Comparison of ENCODE assay signal across 8 mouse cellular contexts in genomic region chr11:98951026-98951906, GRCm38 (mm10). TPM values are rescaled to one million over a fixed set of nuclear protein-coding genes. Genes with fewer than 3 reads are reported as not detected.
DNase-seq lines count a peak whose midpoint lies in the region; ATAC-seq and TF ChIP-seq lines count a peak whose summit lies in the region.

No protein-coding gene starts in this region.

- H3K4me3 ChIP-seq in embryonic fibroblast, embryonic 13.5 days (ENCODE audit: insufficient read depth, low read length), result no peak overlapping the region
- H3K4me3 ChIP-seq in heart, embryonic 16.5 days (ENCODE audit: low read length), result peak overlapping the region; percentile 22; the same call in 1 of the 2 replicates
- H3K4me3 ChIP-seq in midbrain, embryonic 12.5 days, result no peak overlapping the region

- peak overlapping the region; percentile 71 for H3K9ac ChIP-seq in heart, embryonic 16.5 days (ENCODE audit: low read length)
- H3K9ac ChIP-seq in midbrain, embryonic 12.5 days (replicated peaks), result 0 out of 2 replicates have a peak overlapping the region, but pooled peaks have one; percentile 15

- peak overlapping the region; percentile 58 for H3K4me2 ChIP-seq in heart, embryonic 16.5 days (ENCODE audit: low read depth, low read length)
- no peak overlapping the region for H3K4me2 ChIP-seq in midbrain, embryonic 12.5 days (replicated peaks)

- H3K4me1 ChIP-seq in embryonic fibroblast, embryonic 13.5 days (ENCODE audit: control insufficient read depth, insufficient read depth, low read length), result peaks cover 28% of the 10 kb centered on the region
- peaks cover 89% of the 10 kb centered on the region for H3K4me1 ChIP-seq in heart, embryonic 16.5 days (ENCODE audit: control insufficient read depth, insufficient read depth, low read length)
- peaks cover 42% of the 10 kb centered on the region for H3K4me1 ChIP-seq in midbrain, embryonic 12.5 days

- peak; percentile 73 for ATAC-seq in heart, embryonic 16.5 days (replicated peaks; ENCODE audit: extremely low read depth, insufficient read depth, low FRiP score)
- ATAC-seq in midbrain, embryonic 12.5 days (ENCODE audit: low FRiP score, low read depth), result no peak
- ATAC-seq in activated CD4-positive, CD25-positive, alpha-beta regulatory T cell, adult 4 months, result no peak

- H3K36me3 ChIP-seq in heart, embryonic 16.5 days (ENCODE audit: control insufficient read depth, insufficient read depth), result no peaks in the 10 kb centered on the region
- no peaks in the 10 kb centered on the region for H3K36me3 ChIP-seq in midbrain, embryonic 12.5 days

- TF ChIP-seq CTCF in embryonic fibroblast, embryonic 13.5 days (IDR thresholded peaks at IDR 0.05; ENCODE audit: borderline replicate concordance, insufficient read depth, low read length), result no peak

- DNase-seq in urinary bladder, postnatal 10 days (ENCODE audit: low spot score), result peak; percentile 51
- no peak for DNase-seq in urinary bladder, postnatal 25 days (ENCODE audit: low spot score)
- peak; percentile 93 for DNase-seq in kidney, postnatal 10 days
- no peak for DNase-seq in natural killer cell, adult 2 months (ENCODE audit: low spot score in 2 of 2)

- H3K27me3 ChIP-seq in heart, embryonic 16.5 days (ENCODE audit: control insufficient read depth, insufficient read depth, low read length), result no peaks in the 10 kb centered on the region
- no peaks in the 10 kb centered on the region for H3K27me3 ChIP-seq in midbrain, embryonic 12.5 days

- TF ChIP-seq POLR2A in embryonic fibroblast, embryonic 13.5 days (IDR thresholded peaks at IDR 0.05; ENCODE audit: low read depth, low read length), result peak; percentile 61; the same call in 1 of the 2 replicates

- H3K9me3 ChIP-seq in heart, embryonic 16.5 days (replicated peaks; ENCODE audit: control insufficient read depth, low read length), result no peaks in the 10 kb centered on the region
- H3K9me3 ChIP-seq in midbrain, embryonic 12.5 days, result no peaks in the 10 kb centered on the region

- H3K27ac ChIP-seq in embryonic fibroblast, embryonic 13.5 days (ENCODE audit: insufficient read depth, low read length), result peak overlapping the region; percentile 62
- peak overlapping the region; percentile 97 for H3K27ac ChIP-seq in heart, embryonic 16.5 days (ENCODE audit: low read length)
- no peak overlapping the region for H3K27ac ChIP-seq in midbrain, embryonic 12.5 days (replicated peaks)

- 37% methylated on average over 15 of the region's 16 CpGs for WGBS in heart, embryonic 16.5 days
- 75% methylated on average over 16 of the region's 16 CpGs for WGBS in midbrain, embryonic 12.5 days

RNA-seq across cellular contexts. Expression of gene Rara, which starts 23.6 kb away (rescaled TPM):
- polyA plus RNA-seq in embryonic fibroblast, embryonic 13.5 days (2011; ENCODE audit: insufficient read length, low read depth, missing spikeins), result 26.8 and 28.2 TPM in 2 replicates
- 28.2 and 28.6 TPM in 2 replicates for polyA plus RNA-seq in heart, embryonic 16.5 days (2015; fragmentation: Nextera tagmentation; extraction: Ambion mirVana)
- polyA plus RNA-seq in midbrain, embryonic 12.5 days (2016; fragmentation: Nextera tagmentation; extraction: Ambion mirVana), result 15.5 and 17.3 TPM in 2 replicates
- 10 to 100 TPM in 1 of 2 experiments, 1 to 10 TPM in 1; 9.0 to 13.7 TPM for polyA plus RNA-seq in activated CD4-positive, CD25-positive, alpha-beta regulatory T cell, adult 4 months (2017; shearing (Covaris generic))

RNA-seq across cellular contexts. Expression of gene Gjd3, which starts 31.6 kb away (rescaled TPM):
- not detected in 2 replicates for polyA plus RNA-seq in embryonic fibroblast, embryonic 13.5 days (2011; ENCODE audit: insufficient read length, low read depth, missing spikeins)
- polyA plus RNA-seq in heart, embryonic 16.5 days (2015; fragmentation: Nextera tagmentation; extraction: Ambion mirVana), result 4.1 and 4.5 TPM in 2 replicates
- polyA plus RNA-seq in midbrain, embryonic 12.5 days (2016; fragmentation: Nextera tagmentation; extraction: Ambion mirVana), result 0.67 and 0.80 TPM in 2 replicates
- polyA plus RNA-seq in activated CD4-positive, CD25-positive, alpha-beta regulatory T cell, adult 4 months (2017; shearing (Covaris generic)), result under 1 TPM in 1 of 2 experiments, not detected in 1; 0.41 TPM

RNA-seq across cellular contexts. Expression of gene Cdc6, which starts 43.7 kb away (rescaled TPM):
- 7.4 and 11.8 TPM in 2 replicates for polyA plus RNA-seq in embryonic fibroblast, embryonic 13.5 days (2011; ENCODE audit: insufficient read length, low read depth, missing spikeins)
- 18.6 and 23.0 TPM in 2 replicates for polyA plus RNA-seq in heart, embryonic 16.5 days (2015; fragmentation: Nextera tagmentation; extraction: Ambion mirVana)
- 28.3 and 29.0 TPM in 2 replicates for polyA plus RNA-seq in midbrain, embryonic 12.5 days (2016; fragmentation: Nextera tagmentation; extraction: Ambion mirVana)
- polyA plus RNA-seq in activated CD4-positive, CD25-positive, alpha-beta regulatory T cell, adult 4 months (2017; shearing (Covaris generic)), result 10 to 100 TPM; 10.1 to 17.7 TPM

Comparison
In these comparisons a context has a peak if more than half of its experiments do, and no peak if none do; other contexts are left out.
1. DNase-seq: peak in urinary bladder, postnatal 10 days (single experiment) and kidney, postnatal 10 days (single experiment); none in urinary bladder, postnatal 25 days (single experiment) and natural killer cell, adult 2 months (0 of 2).